Mouse (Mus musculus) intestine, embryonic 16.5 days (tissue): ENCODE data around the gene Spaar. TPM values are rescaled to one million over a fixed set of nuclear protein-coding genes. Genes with fewer than 3 reads are reported as not detected.
"Not testable (repeated sequence)": the region's sequence is repeated elsewhere in the genome, so short reads cannot be mapped to it uniquely, and the experiment has no call there.

ENCODE experiments used
- ATAC-seq: fragments of 200-750 bp; cut with Nextera tagmentation; 2 replicates; pipeline ENCODE4 v1.8.0; 2017; ENCODE audit warnings: moderate TSS enrichment, moderate library complexity
- H3K27ac ChIP-seq: fragments of 300-500 bp; sonication (generic); 2 replicates; pipeline ENCODE4 v1.5.1; 2014; ENCODE audit warnings: mild to moderate bottlenecking, low read length
- H3K27me3 ChIP-seq: fragments of 300-500 bp; sonication (generic); replicated peaks from 2 replicates; pipeline ENCODE4 v1.6.1; 2014; ENCODE audit warnings: low read length, control low read depth, mixed read lengths; ENCODE audit not compliant: control insufficient read depth, insufficient read depth
- H3K36me3 ChIP-seq: fragments of 300-500 bp; sonication (generic); 2 replicates; pipeline ENCODE4 v1.6.1; 2014; ENCODE audit warnings: low read length, control low read depth; ENCODE audit not compliant: control insufficient read depth, insufficient read depth
- H3K4me1 ChIP-seq: fragments of 300-500 bp; sonication (generic); 2 replicates; pipeline ENCODE4 v1.6.1; 2014; ENCODE audit warnings: low read length, control low read depth, mixed read lengths; ENCODE audit not compliant: control insufficient read depth, insufficient read depth
- H3K4me2 ChIP-seq: fragments of 300-500 bp; sonication (generic); 2 replicates; pipeline ENCODE4 v1.6.1; 2014; ENCODE audit warnings: low read depth, low read length, control low read depth
- H3K4me3 ChIP-seq: fragments of 300-500 bp; sonication (generic); 2 replicates; pipeline ENCODE4 v1.5.1; 2014; ENCODE audit warnings: mild to moderate bottlenecking, low read length
- H3K9ac ChIP-seq: fragments of 300-500 bp; sonication (generic); 2 replicates; pipeline ENCODE4 v1.6.1; 2014; ENCODE audit warnings: low read depth, low read length
- H3K9me3 ChIP-seq: fragments of 300-500 bp; sonication (generic); 2 replicates; pipeline ENCODE4 v1.6.1; 2016; ENCODE audit warnings: low read length, control low read depth; ENCODE audit not compliant: control insufficient read depth
- WGBS: fragments of 180-500 bp; shearing (Covaris S2); extraction: QIAGEN DNeasy Blood & Tissue Kit; methylation state at CpG from one replicate; pipeline ENCODE4 v1.1.7; 2014; 5-methylcytosine and 5-hydroxymethylcytosine counted together
- polyA plus RNA-seq: library from polyadenylated mRNA; unstranded; fragments of >200 nt; fragmentation: Nextera tagmentation; extraction: Ambion mirVana; gene quantifications from 2 replicates; pipeline ENCODE4 v1.2.1, GENCODE M21; 2015

Gene Spaar
- polyA plus RNA-seq, 1 experiment from 2014 or later = 0.15 TPM

- Histone ChIP-seq H3K9me3 (no peaks in the 10 kb centered on the region), H3K36me3 (no peaks in the 10 kb centered on the region), H3K27ac (no peak overlapping the region), H3K27me3 (no peaks in the 10 kb centered on the region), H3K4me1 (no peaks in the 10 kb centered on the region), H3K9ac (no peak overlapping the region), H3K4me3 (no peak overlapping the region), H3K4me2 (no peak overlapping the region)
- WGBS = 89% methylated on average over 2 of the region's 2 CpGs
- no peak for ATAC-seq
Measured at GRCm38 (mm10) chr4:43769374-43769773, 39.5 kb downstream of the Spaar start.

- H3K36me3 ChIP-seq = no peaks in the 10 kb centered on the region
- H3K27me3 ChIP-seq = no peaks in the 10 kb centered on the region
- H3K4me2 ChIP-seq = no peak within 1 kb of the TSS
- no peak for ATAC-seq
- 83% methylated on average over 6 of the region's 6 CpGs for WGBS
- H3K4me3 ChIP-seq = no peak within 1 kb of the TSS
- H3K9me3 ChIP-seq = no peaks in the 10 kb centered on the region
- H3K9ac ChIP-seq = no peak within 1 kb of the TSS
- no peak within 1 kb of the TSS for H3K27ac ChIP-seq
- H3K4me1 ChIP-seq = no peaks in the 10 kb centered on the region
Measured at GRCm38 (mm10) chr4:43770909-43771308, 41.1 kb downstream of the Spaar start, which contains the start of gene Olfr159. Olfr159 (minus strand) TSS chr4:43771009.

- WGBS = 58% methylated on average over 6 of the region's 6 CpGs
- ATAC-seq = no peak
Measured at GRCm38 (mm10) chr4:43771626-43772025, 41.8 kb downstream of the Spaar start.

GRCm38 (mm10) chr4:43772304-43772703 is 42.5 kb downstream of the Spaar start:
- no peaks in the 10 kb centered on the region for H3K36me3 ChIP-seq
- no peaks in the 10 kb centered on the region for H3K27me3 ChIP-seq
- no peak overlapping the region for H3K4me2 ChIP-seq
- H3K4me3 ChIP-seq = no peak overlapping the region
- 39% methylated on average over 2 of the region's 2 CpGs for WGBS
- no peak for ATAC-seq
- H3K27ac ChIP-seq = no peak overlapping the region
- no peaks in the 10 kb centered on the region for H3K4me1 ChIP-seq
- no peaks in the 10 kb centered on the region for H3K9me3 ChIP-seq
- no peak overlapping the region for H3K9ac ChIP-seq

More at GRCm38 (mm10) chr4:43771626-43772025, 41.8 kb downstream of the Spaar start:
- H3K9ac ChIP-seq = no peak overlapping the region
- no peak overlapping the region for H3K4me3 ChIP-seq
- H3K4me1 ChIP-seq = no peaks in the 10 kb centered on the region
- H3K27ac ChIP-seq = no peak overlapping the region
- H3K27me3 ChIP-seq = no peaks in the 10 kb centered on the region
- no peak overlapping the region for H3K4me2 ChIP-seq
- no peaks in the 10 kb centered on the region for H3K9me3 ChIP-seq
- H3K36me3 ChIP-seq = no peaks in the 10 kb centered on the region

GRCm38 (mm10) chr4:43795296-43795695 is 65.5 kb downstream of the Spaar start:
- Histone ChIP-seq H3K27me3 (no peaks in the 10 kb centered on the region), H3K9me3 (no peaks in the 10 kb centered on the region), H3K4me3 (no peak overlapping the region), H3K4me1 (no peaks in the 10 kb centered on the region), H3K36me3 (no peaks in the 10 kb centered on the region), H3K9ac (no peak overlapping the region), H3K27ac (no peak overlapping the region), H3K4me2 (no peak overlapping the region)
- no peak for ATAC-seq
- 76% methylated on average over 6 of the region's 6 CpGs for WGBS

- H3K36me3 ChIP-seq, H3K4me3 ChIP-seq, H3K9me3 ChIP-seq, H3K27me3 ChIP-seq, ATAC-seq, H3K27ac ChIP-seq, H3K4me1 ChIP-seq, H3K4me2 ChIP-seq, H3K9ac ChIP-seq: not testable (repeated sequence)
- WGBS = 88% methylated on average over 5 of the region's 5 CpGs
Measured at GRCm38 (mm10) chr4:43795844-43796243, 66.0 kb downstream of the Spaar start.

GRCm38 (mm10) chr4:43798936-43799335 is 69.1 kb downstream of the Spaar start:
- Histone ChIP-seq H3K4me1 (no peaks in the 10 kb centered on the region), H3K36me3 (no peaks in the 10 kb centered on the region), H3K4me2 (no peak overlapping the region), H3K27ac (no peak overlapping the region), H3K9me3 (no peaks in the 10 kb centered on the region), H3K4me3 (no peak overlapping the region), H3K27me3 (no peaks in the 10 kb centered on the region), H3K9ac (no peak overlapping the region)
- 50% methylated on average over 7 of the region's 7 CpGs for WGBS
- no peak for ATAC-seq

Other genes starting within 250 kb of the Spaar start
- gene Sit1, start 246.3 kb upstream of the Spaar start, polyA plus RNA-seq = not detected in 2 replicates
- gene Ccdc107, start 237.1 kb upstream of the Spaar start, polyA plus RNA-seq = 96.7 and 102 TPM in 2 replicates
- gene Arhgef39, start 230.3 kb upstream of the Spaar start, polyA plus RNA-seq = 40.9 and 49.7 TPM in 2 replicates
- gene Car9, start 223.1 kb upstream of the Spaar start, polyA plus RNA-seq = 25.0 and 25.2 TPM in 2 replicates
- gene Tpm2, start 206.3 kb upstream of the Spaar start, polyA plus RNA-seq = 574 and 599 TPM in 2 replicates
- gene Creb3, start 167.7 kb upstream of the Spaar start, polyA plus RNA-seq = 78.7 and 80.5 TPM in 2 replicates
- gene Tln1, start 167.3 kb upstream of the Spaar start, polyA plus RNA-seq = 41.2 and 41.9 TPM in 2 replicates
- 18.2 and 19.5 TPM in 2 replicates for gene Rgp1, start 151.3 kb upstream of the Spaar start, polyA plus RNA-seq
- gene Gba2, start 151.2 kb upstream of the Spaar start, polyA plus RNA-seq = 12.5 and 12.9 TPM in 2 replicates
- gene Msmp, start 145.5 kb upstream of the Spaar start, polyA plus RNA-seq = 1.0 TPM in 1 of 2 replicates, not detected in the other
- gene Npr2, start 98.1 kb upstream of the Spaar start, polyA plus RNA-seq = 4.9 and 6.2 TPM in 2 replicates
- gene Spag8, start 76.4 kb upstream of the Spaar start, polyA plus RNA-seq = 0.60 and 1.3 TPM in 2 replicates
- 187 and 208 TPM in 2 replicates for gene Hint2, start 73.6 kb upstream of the Spaar start, polyA plus RNA-seq
- 3.3 and 3.4 TPM in 2 replicates for gene Tmem8b, start 61.1 kb upstream of the Spaar start, polyA plus RNA-seq
- 1.6 and 2.2 TPM in 2 replicates for gene Fam221b, start 60.9 kb upstream of the Spaar start, polyA plus RNA-seq
- gene Olfr70, start 29.2 kb upstream of the Spaar start, polyA plus RNA-seq = not detected in 2 replicates
- not detected in 2 replicates for gene Olfr71, start 19.8 kb upstream of the Spaar start, polyA plus RNA-seq
- 1.1 TPM in 2 replicates for gene Hrct1, start 2.8 kb upstream of the Spaar start, polyA plus RNA-seq
- not detected in 2 replicates for gene Olfr159, start 41.0 kb downstream of the Spaar start, polyA plus RNA-seq
- gene Olfr156, start 93.9 kb downstream of the Spaar start, polyA plus RNA-seq = not detected in 2 replicates
- gene Olfr157, start 110.2 kb downstream of the Spaar start, polyA plus RNA-seq = not detected in 2 replicates
- not detected in 2 replicates for gene Olfr155, start 121.5 kb downstream of the Spaar start, polyA plus RNA-seq
- gene Reck, start 145.5 kb downstream of the Spaar start, polyA plus RNA-seq = 12.7 and 12.8 TPM in 2 replicates
- 69.4 and 78.5 TPM in 2 replicates for gene Glipr2, start 227.4 kb downstream of the Spaar start, polyA plus RNA-seq